In genomic region chr4:142641069-142641468, GRCm38 (mm10) we compare ENCODE assay signal across 11 mouse cellular contexts.
A peak's percentile ranks its signal among the peaks of the same experiment; 100 is the strongest.
DNase-seq lines count a peak whose midpoint lies in the region; ATAC-seq and TF ChIP-seq lines count a peak whose summit lies in the region.
"Had no signal": no experiment of that assay in that cellular context is flagged by ENCODE, and none has a peak within 500 bp of the region (broad histone marks: within the 10 kb centered on the region; RNA-seq: fewer than 3 reads in every experiment).

No protein-coding gene starts in this region.

- H3K4me3 ChIP-seq in intestine, embryonic 14.5 days (ENCODE audit: low read depth, low read length) = no peak overlapping the region
- no peak overlapping the region for H3K4me3 ChIP-seq in intestine, postnatal 0 days (ENCODE audit: low read depth, low read length)
- H3K4me3 ChIP-seq in midbrain, embryonic 12.5 days = no peak overlapping the region
- no peak overlapping the region for H3K4me3 ChIP-seq in midbrain, embryonic 15.5 days
- no peak overlapping the region for H3K4me3 ChIP-seq in hindbrain, embryonic 14.5 days (replicated peaks; ENCODE audit: low read length)
- H3K4me3 ChIP-seq in stomach, postnatal 0 days (ENCODE audit: low read depth, low read length) = no peak overlapping the region

- TF ChIP-seq CTCF in intestine, postnatal 0 days (IDR thresholded peaks at IDR 0.05; ENCODE audit: low read depth) = no peak
- TF ChIP-seq CTCF in stomach, postnatal 0 days (IDR thresholded peaks at IDR 0.05; ENCODE audit: low read depth) = no peak

- 0 out of 2 replicates have a peak, but pooled peaks have one; percentile 32 for ATAC-seq in intestine, embryonic 14.5 days (replicated peaks; ENCODE audit: low FRiP score, low TSS enrichment, low read depth)
- ATAC-seq in intestine, postnatal 0 days = no peak
- ATAC-seq in midbrain, embryonic 12.5 days (ENCODE audit: low FRiP score, low read depth) = peak; percentile 42; the same call in 1 of the 2 replicates
- no peak for ATAC-seq in midbrain, embryonic 15.5 days (replicated peaks)
- peak; percentile 55; the same call in 1 of the 2 replicates for ATAC-seq in hindbrain, embryonic 14.5 days (ENCODE audit: low FRiP score)
- peak; percentile 55; the same call in 1 of the 2 replicates for ATAC-seq in stomach, postnatal 0 days (ENCODE audit: low FRiP score, low TSS enrichment)

- no peak for TF ChIP-seq EP300 in stomach, postnatal 0 days (optimal IDR thresholded peaks at IDR 0.05)

- H3K9me3 ChIP-seq in intestine, embryonic 14.5 days (ENCODE audit: control insufficient read depth, low read length) = no peaks in the 10 kb centered on the region
- H3K9me3 ChIP-seq in intestine, postnatal 0 days (ENCODE audit: control insufficient read depth) = no peaks in the 10 kb centered on the region
- no peaks in the 10 kb centered on the region for H3K9me3 ChIP-seq in midbrain, embryonic 12.5 days
- H3K9me3 ChIP-seq in midbrain, embryonic 15.5 days = no peaks in the 10 kb centered on the region
- no peaks in the 10 kb centered on the region for H3K9me3 ChIP-seq in hindbrain, embryonic 14.5 days (ENCODE audit: control insufficient read depth, low read length)
- no peaks in the 10 kb centered on the region for H3K9me3 ChIP-seq in stomach, postnatal 0 days (ENCODE audit: control insufficient read depth, low read length)

- WGBS in intestine, embryonic 14.5 days = 89% methylated on average over 10 of the region's 10 CpGs
- WGBS in intestine, postnatal 0 days = 86% methylated on average over 10 of the region's 10 CpGs
- WGBS in midbrain, embryonic 12.5 days = 96% methylated on average over 10 of the region's 10 CpGs
- WGBS in midbrain, embryonic 15.5 days = 99% methylated on average over 10 of the region's 10 CpGs
- 92% methylated on average over 10 of the region's 10 CpGs for WGBS in hindbrain, embryonic 14.5 days
- WGBS in stomach, postnatal 0 days = 87% methylated on average over 10 of the region's 10 CpGs

- H3K9ac ChIP-seq in intestine, embryonic 14.5 days (ENCODE audit: low read length) = no peak overlapping the region
- H3K9ac ChIP-seq in intestine, postnatal 0 days (ENCODE audit: low read depth, low read length) = no peak overlapping the region
- no peak overlapping the region for H3K9ac ChIP-seq in midbrain, embryonic 12.5 days (replicated peaks)
- no peak overlapping the region for H3K9ac ChIP-seq in midbrain, embryonic 15.5 days
- H3K9ac ChIP-seq in hindbrain, embryonic 14.5 days = no peak overlapping the region
- no peak overlapping the region for H3K9ac ChIP-seq in stomach, postnatal 0 days (ENCODE audit: low read length)

- no peak overlapping the region for H3K27ac ChIP-seq in intestine, embryonic 14.5 days (ENCODE audit: low read depth)
- H3K27ac ChIP-seq in intestine, postnatal 0 days (ENCODE audit: low read depth, low read length) = no peak overlapping the region
- H3K27ac ChIP-seq in midbrain, embryonic 12.5 days (replicated peaks) = no peak overlapping the region
- no peak overlapping the region for H3K27ac ChIP-seq in midbrain, embryonic 15.5 days
- H3K27ac ChIP-seq in hindbrain, embryonic 14.5 days = no peak overlapping the region
- no peak overlapping the region for H3K27ac ChIP-seq in stomach, postnatal 0 days (replicated peaks)

- no peak overlapping the region for H3K4me2 ChIP-seq in intestine, embryonic 14.5 days (ENCODE audit: low read length)
- H3K4me2 ChIP-seq in intestine, postnatal 0 days (replicated peaks; ENCODE audit: low read depth) = no peak overlapping the region
- H3K4me2 ChIP-seq in midbrain, embryonic 12.5 days (replicated peaks) = no peak overlapping the region
- H3K4me2 ChIP-seq in midbrain, embryonic 15.5 days = no peak overlapping the region
- no peak overlapping the region for H3K4me2 ChIP-seq in hindbrain, embryonic 14.5 days (replicated peaks)
- no peak overlapping the region for H3K4me2 ChIP-seq in stomach, postnatal 0 days (replicated peaks; ENCODE audit: low read depth)

- H3K27me3 ChIP-seq in intestine, embryonic 14.5 days (replicated peaks; ENCODE audit: control insufficient read depth, insufficient read depth, low read length) = no peaks in the 10 kb centered on the region
- no peaks in the 10 kb centered on the region for H3K27me3 ChIP-seq in intestine, postnatal 0 days (replicated peaks; ENCODE audit: control insufficient read depth, insufficient read depth, low read length)
- H3K27me3 ChIP-seq in midbrain, embryonic 12.5 days = no peaks in the 10 kb centered on the region
- H3K27me3 ChIP-seq in midbrain, embryonic 15.5 days (replicated peaks) = no peaks in the 10 kb centered on the region
- H3K27me3 ChIP-seq in hindbrain, embryonic 14.5 days (ENCODE audit: control insufficient read depth, insufficient read depth, low read length) = no peaks in the 10 kb centered on the region
- H3K27me3 ChIP-seq in stomach, postnatal 0 days (ENCODE audit: control insufficient read depth, insufficient read depth, low read length) = no peaks in the 10 kb centered on the region

- no peaks in the 10 kb centered on the region for H3K4me1 ChIP-seq in intestine, embryonic 14.5 days (replicated peaks; ENCODE audit: control insufficient read depth, insufficient read depth, low read length)
- no peaks in the 10 kb centered on the region for H3K4me1 ChIP-seq in intestine, postnatal 0 days (replicated peaks; ENCODE audit: control insufficient read depth, insufficient read depth, low read length)
- H3K4me1 ChIP-seq in midbrain, embryonic 12.5 days = peaks cover 13% of the 10 kb centered on the region
- H3K4me1 ChIP-seq in midbrain, embryonic 15.5 days = peaks cover 13% of the 10 kb centered on the region
- H3K4me1 ChIP-seq in hindbrain, embryonic 14.5 days (replicated peaks; ENCODE audit: control insufficient read depth, insufficient read depth, low read length) = peaks cover 8% of the 10 kb centered on the region; the same call in 1 of the 2 replicates
- H3K4me1 ChIP-seq in stomach, postnatal 0 days (replicated peaks; ENCODE audit: control insufficient read depth, insufficient read depth) = no peaks in the 10 kb centered on the region

- H3K36me3 ChIP-seq in intestine, embryonic 14.5 days (ENCODE audit: control insufficient read depth, insufficient read depth, low read length) = no peaks in the 10 kb centered on the region
- H3K36me3 ChIP-seq in intestine, postnatal 0 days (ENCODE audit: control insufficient read depth, insufficient read depth) = no peaks in the 10 kb centered on the region
- no peaks in the 10 kb centered on the region for H3K36me3 ChIP-seq in midbrain, embryonic 12.5 days
- no peaks in the 10 kb centered on the region for H3K36me3 ChIP-seq in midbrain, embryonic 15.5 days (replicated peaks)
- H3K36me3 ChIP-seq in hindbrain, embryonic 14.5 days (replicated peaks; ENCODE audit: control insufficient read depth, insufficient read depth) = no peaks in the 10 kb centered on the region
- no peaks in the 10 kb centered on the region for H3K36me3 ChIP-seq in stomach, postnatal 0 days (ENCODE audit: control insufficient read depth, insufficient read depth, low read length)

- DNase-seq in intestine, embryonic 14.5 days (ENCODE audit: low spot score) = no peak
- DNase-seq in hindbrain, embryonic 14.5 days (ENCODE audit: low spot score) = no peak
- DNase-seq in stomach, postnatal 0 days (ENCODE audit: low spot score) = no peak
- no peak for DNase-seq in ovary, postnatal 36 days (ENCODE audit: low spot score)
- DNase-seq: gastrocnemius, postnatal 14 days; heart, postnatal 4 days; left cerebral cortex, postnatal 4 days; retina, postnatal 1 day had no signal

Comparison
In these comparisons a context has a peak if more than half of its experiments do, and no peak if none do; other contexts are left out.
1. ATAC-seq: peak in intestine, embryonic 14.5 days (single experiment), midbrain, embryonic 12.5 days (single experiment), hindbrain, embryonic 14.5 days (single experiment) and stomach, postnatal 0 days (single experiment); none in intestine, postnatal 0 days (single experiment) and midbrain, embryonic 15.5 days (single experiment).